Mouse (Mus musculus): ENCODE measurements around the gene Tenm2.

Tenm2 gene

GRCm38 (mm10) chr11:36353252-36353651 is 882.5 kb downstream of the Tenm2 start:
- in situ Hi-C loops (cut with MboI, MseI), result no loop called here

GRCm38 (mm10) chr11:36351752-36352151 is 884.0 kb downstream of the Tenm2 start:
- in situ Hi-C loops (cut with MboI, MseI), result no loop called here

GRCm38 (mm10) chr11:36351341-36351740 is 884.4 kb downstream of the Tenm2 start:
- in situ Hi-C loops (cut with MboI, MseI), result no loop called here

- in situ Hi-C loops (cut with MboI, MseI), result no loop called here
Measured at GRCm38 (mm10) chr11:36350264-36350663, 885.5 kb downstream of the Tenm2 start.

GRCm38 (mm10) chr11:36349856-36350255 is 885.9 kb downstream of the Tenm2 start:
- in situ Hi-C loops (cut with MboI, MseI), result no loop called here

GRCm38 (mm10) chr11:36341799-36342198 is 894.0 kb downstream of the Tenm2 start:
- in situ Hi-C loops (cut with MboI, MseI), result no loop called here

- in situ Hi-C loops (cut with MboI, MseI), result no loop called here
Measured at GRCm38 (mm10) chr11:36338424-36338823, 897.3 kb downstream of the Tenm2 start.

- in situ Hi-C loops (cut with MboI, MseI), result no loop called here
Measured at GRCm38 (mm10) chr11:36337063-36337462, 898.7 kb downstream of the Tenm2 start.

GRCm38 (mm10) chr11:36335147-36335546 is 900.6 kb downstream of the Tenm2 start:
- in situ Hi-C loops (cut with MboI, MseI), result no loop called here

GRCm38 (mm10) chr11:36334100-36334735 is 901.5 kb downstream of the Tenm2 start:
- in situ Hi-C loops (cut with MboI, MseI), result no loop called here

GRCm38 (mm10) chr11:36332222-36332621 is 903.5 kb downstream of the Tenm2 start:
- in situ Hi-C loops (cut with MboI, MseI), result no loop called here

GRCm38 (mm10) chr11:36331408-36332178 is 904.2 kb downstream of the Tenm2 start:
- in situ Hi-C loops (cut with MboI, MseI), result no loop called here

GRCm38 (mm10) chr11:36327243-36327642 is 908.5 kb downstream of the Tenm2 start:
- in situ Hi-C loops (cut with MboI, MseI), result no loop called here

GRCm38 (mm10) chr11:36309317-36309716 is 926.4 kb downstream of the Tenm2 start:
- in situ Hi-C loops (cut with MboI, MseI), result loop anchor here (25.0 kb wide), 1 partner anchor 572 kb away; no protein-coding TSS in a partner anchor

- in situ Hi-C loops (cut with MboI, MseI), result loop anchor here (25.0 kb wide), 1 partner anchor 570 kb away; no protein-coding TSS in a partner anchor
Measured at GRCm38 (mm10) chr11:36307276-36307675, 928.5 kb downstream of the Tenm2 start.

GRCm38 (mm10) chr11:36305348-36305950 is 930.3 kb downstream of the Tenm2 start:
- in situ Hi-C loops (cut with MboI, MseI), result loop anchor here (25.0 kb wide), 1 partner anchor 568 kb away; no protein-coding TSS in a partner anchor

- in situ Hi-C loops (cut with MboI, MseI), result loop anchor here (25.0 kb wide), 1 partner anchor 566 kb away; no protein-coding TSS in a partner anchor
Measured at GRCm38 (mm10) chr11:36302913-36303371, 932.8 kb downstream of the Tenm2 start.

GRCm38 (mm10) chr11:36302096-36302495 is 933.7 kb downstream of the Tenm2 start:
- in situ Hi-C loops (cut with MboI, MseI), result loop anchor here (25.0 kb wide), 1 partner anchor 565 kb away; no protein-coding TSS in a partner anchor

GRCm38 (mm10) chr11:36296568-36296967 is 939.2 kb downstream of the Tenm2 start:
- in situ Hi-C loops (cut with MboI, MseI), result no loop called here

- in situ Hi-C loops (cut with MboI, MseI), result no loop called here
Measured at GRCm38 (mm10) chr11:36292206-36292605, 943.6 kb downstream of the Tenm2 start.

GRCm38 (mm10) chr11:36286246-36286645 is 949.5 kb downstream of the Tenm2 start:
- in situ Hi-C loops (cut with MboI, MseI), result no loop called here

GRCm38 (mm10) chr11:36280533-36280932 is 955.2 kb downstream of the Tenm2 start:
- in situ Hi-C loops (cut with MboI, MseI), result no loop called here
